Mouse (Mus musculus) forebrain, embryonic 12.5 days (tissue): ENCODE measurements around the gene Ceacam18. TPM values are rescaled to one million over a fixed set of nuclear protein-coding genes. Genes with fewer than 3 reads are reported as not detected.

Source experiments
- ATAC-seq: fragments of 200-750 bp; cut with Nextera tagmentation; 2 replicates; pipeline ENCODE4 v1.8.0; 2017; ENCODE audit warnings: moderate TSS enrichment; ENCODE audit not compliant: low FRiP score
- H3K27ac ChIP-seq: fragments of 300-500 bp; sonication (generic); 2 replicates; pipeline ENCODE4 v1.5.1; 2016; ENCODE audit warnings: mild to moderate bottlenecking
- H3K27me3 ChIP-seq: fragments of 300-500 bp; sonication (generic); 2 replicates; pipeline ENCODE4 v1.6.1; 2016; ENCODE audit warnings: mild to moderate bottlenecking
- H3K36me3 ChIP-seq: fragments of 300-500 bp; sonication (generic); replicated peaks from 2 replicates; pipeline ENCODE4 v1.6.1; 2016; ENCODE audit warnings: mild to moderate bottlenecking
- H3K4me1 ChIP-seq: fragments of 300-500 bp; sonication (generic); 2 replicates; pipeline ENCODE4 v1.6.1; 2016
- H3K4me2 ChIP-seq: fragments of 300-500 bp; sonication (generic); 2 replicates; pipeline ENCODE4 v1.6.1; 2016; ENCODE audit warnings: mild to moderate bottlenecking, moderate library complexity
- H3K4me3 ChIP-seq: fragments of 300-500 bp; sonication (generic); replicated peaks from 2 replicates; pipeline ENCODE4 v1.5.1; 2016; ENCODE audit warnings: mild to moderate bottlenecking
- H3K9ac ChIP-seq: fragments of 300-500 bp; sonication (generic); 2 replicates; pipeline ENCODE4 v1.6.1; 2016; ENCODE audit warnings: mild to moderate bottlenecking
- H3K9me3 ChIP-seq: fragments of 300-500 bp; sonication (generic); 2 replicates; pipeline ENCODE4 v1.6.1; 2016
- WGBS: fragments of 180-500 bp; shearing (Covaris S2); methylation state at CpG from one replicate; pipeline ENCODE4 v1.1.7; 2016; 5-methylcytosine and 5-hydroxymethylcytosine counted together
- polyA plus RNA-seq: library from polyadenylated mRNA; unstranded; fragments of >200 nt; fragmentation: Nextera tagmentation; extraction: Ambion mirVana; gene quantifications from 2 replicates; pipeline ENCODE4 v1.2.1, GENCODE M21; 2016

The Ceacam18 gene
- not detected in 2 replicates for polyA plus RNA-seq

DNA sequence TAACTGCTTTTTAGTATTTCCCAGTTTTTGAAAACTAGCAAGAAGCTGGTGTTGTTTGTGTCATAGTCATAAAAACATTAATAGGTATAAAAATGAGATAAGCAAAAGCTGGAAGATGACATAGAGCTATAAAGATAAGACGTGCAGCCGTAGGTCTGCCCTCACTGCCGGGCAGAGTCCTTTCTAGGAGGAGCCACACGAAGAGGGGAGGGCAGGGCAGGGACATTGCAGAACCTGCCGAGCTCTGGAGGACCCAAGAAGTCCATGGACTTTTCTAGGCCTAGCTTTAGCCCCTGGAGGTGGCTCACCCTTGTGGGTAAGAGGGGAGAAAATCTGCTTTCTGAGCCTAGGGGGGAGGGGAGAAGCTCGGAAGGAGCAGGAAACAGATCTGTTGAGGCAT, at the start of gene Ceacam18:
Gene Ceacam18, plus strand, starts transcription at position 208 of the 400 bp plus-strand sequence.
- no peak for ATAC-seq
- Histone ChIP-seq H3K27ac (no peak within 1 kb of the TSS), H3K9me3 (no peaks in the 10 kb centered on the region), H3K4me1 (no peaks in the 10 kb centered on the region; the same call in 1 of the 2 replicates), H3K27me3 (no peaks in the 10 kb centered on the region), H3K4me3 (no peak within 1 kb of the TSS), H3K36me3 (no peaks in the 10 kb centered on the region), H3K9ac (no peak within 1 kb of the TSS), H3K4me2 (no peak within 1 kb of the TSS)
- 76% methylated on average over 6 of the region's 6 CpGs for WGBS

DNA sequence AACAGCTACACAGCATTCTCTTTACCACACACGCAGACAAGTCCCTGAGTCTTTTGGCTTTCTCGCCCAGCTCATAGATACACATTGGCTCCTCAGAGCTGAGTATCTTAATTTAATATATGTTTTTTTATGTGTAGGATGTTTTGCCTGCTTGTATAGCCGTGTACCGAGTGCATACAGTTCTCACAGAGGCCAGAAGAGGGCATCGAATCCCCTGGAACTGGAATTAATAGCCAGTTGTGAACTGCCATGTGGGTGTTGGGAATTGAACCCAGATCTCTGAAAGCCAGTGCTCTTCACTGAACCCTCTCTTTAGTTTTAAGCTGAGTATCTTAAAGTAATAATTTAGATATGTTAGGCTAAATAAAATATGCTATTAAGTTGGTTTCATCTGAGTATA, 49.7 kb upstream of the Ceacam18 start:
- peaks cover 59% of the 10 kb centered on the region for H3K36me3 ChIP-seq
- H3K27me3 ChIP-seq = no peaks in the 10 kb centered on the region
- no peak for ATAC-seq
- peaks cover 21% of the 10 kb centered on the region for H3K4me1 ChIP-seq
- no peak overlapping the region for H3K27ac ChIP-seq
- no peak overlapping the region for H3K4me2 ChIP-seq
- WGBS = 85% methylated on average over 5 of the region's 5 CpGs
- no peak overlapping the region for H3K9ac ChIP-seq
- no peaks in the 10 kb centered on the region for H3K9me3 ChIP-seq
- no peak overlapping the region for H3K4me3 ChIP-seq

DNA sequence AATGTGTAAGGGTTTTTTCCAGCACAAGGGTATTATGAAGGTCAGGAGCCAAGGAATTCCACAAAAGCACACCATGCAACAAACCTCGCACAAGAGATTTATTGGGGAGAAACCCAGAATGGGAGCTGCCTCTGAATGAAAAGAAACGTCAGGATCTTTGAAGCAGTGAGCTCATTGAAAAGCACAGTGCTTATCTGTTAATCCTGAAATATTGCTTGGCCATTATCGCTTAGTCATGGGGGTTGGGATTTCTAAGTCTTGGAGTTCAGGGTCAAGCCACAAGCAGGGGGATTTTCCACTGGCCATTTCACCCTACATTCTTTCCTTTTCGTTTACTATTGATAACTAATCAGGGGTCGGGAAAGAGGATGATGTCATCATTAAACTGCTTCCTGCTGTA, 32.6 kb upstream of the Ceacam18 start:
- H3K4me1 ChIP-seq = peaks cover 11% of the 10 kb centered on the region
- no peak for ATAC-seq
- no peak overlapping the region for H3K27ac ChIP-seq
- 24% methylated on average over 5 of the region's 5 CpGs for WGBS
- no peaks in the 10 kb centered on the region for H3K36me3 ChIP-seq
- H3K4me2 ChIP-seq = no peak overlapping the region
- no peak overlapping the region for H3K9ac ChIP-seq
- no peaks in the 10 kb centered on the region for H3K9me3 ChIP-seq
- no peaks in the 10 kb centered on the region for H3K27me3 ChIP-seq
- no peak overlapping the region for H3K4me3 ChIP-seq

DNA sequence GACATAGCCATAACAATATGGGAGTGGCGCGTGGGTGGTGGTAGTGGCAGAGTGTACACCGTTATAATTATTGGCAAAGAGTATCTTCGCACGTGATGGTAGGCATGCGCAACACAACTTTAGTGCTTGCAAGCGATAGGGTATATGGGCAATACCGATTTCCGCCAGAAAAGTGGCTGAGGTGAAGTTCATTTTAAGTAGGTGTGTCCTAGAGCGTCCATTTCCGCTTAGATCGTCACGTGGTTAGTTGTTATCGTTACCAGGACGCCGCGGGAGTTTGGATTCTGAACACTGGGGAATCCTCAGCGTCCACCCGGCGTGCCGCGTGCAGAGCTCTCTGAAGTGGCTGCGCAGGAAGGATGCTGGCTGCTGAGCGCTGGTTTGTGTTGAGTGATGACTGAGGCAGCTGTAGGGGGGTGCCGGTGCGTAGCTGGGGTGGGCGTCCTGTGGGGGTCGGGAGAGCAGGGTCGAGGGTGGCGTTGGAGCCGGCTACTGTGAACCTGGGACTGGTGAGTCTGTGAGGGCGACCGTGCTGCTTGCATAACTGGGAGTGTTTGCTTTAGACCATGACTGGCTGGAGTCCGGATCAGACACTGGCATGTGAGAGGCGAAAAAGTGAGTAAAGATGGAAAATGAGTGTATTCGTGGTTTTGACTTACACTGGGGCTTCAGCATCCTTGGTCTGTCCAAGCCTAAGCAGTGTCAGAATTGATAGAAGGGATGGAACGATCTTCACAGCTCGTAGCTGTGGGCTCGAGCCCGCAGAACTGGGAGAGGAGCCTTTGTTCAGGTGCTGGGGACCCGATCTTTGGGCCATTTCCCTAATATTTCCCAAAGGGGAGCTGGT, 27.4 kb upstream of the Ceacam18 start, which contains the start of gene Zfp819:
Gene Zfp819, plus strand, starts transcription at position 274 of the 847 bp plus-strand sequence.
- H3K9ac ChIP-seq = peak within 1 kb of the TSS; percentile 45; the same call in 1 of the 2 replicates
- no peak within 1 kb of the TSS for H3K27ac ChIP-seq
- H3K4me2 ChIP-seq = peak within 1 kb of the TSS; percentile 87
- ATAC-seq = peak; percentile 87
- H3K36me3 ChIP-seq = no peaks in the 10 kb centered on the region
- peak within 1 kb of the TSS; percentile 46 for H3K4me3 ChIP-seq
- peaks cover 5% of the 10 kb centered on the region for H3K4me1 ChIP-seq
- no peaks in the 10 kb centered on the region for H3K9me3 ChIP-seq
- no peaks in the 10 kb centered on the region for H3K27me3 ChIP-seq
- whole genome bisulfite sequencing = 17% methylated on average over 41 of the region's 41 CpGs

DNA sequence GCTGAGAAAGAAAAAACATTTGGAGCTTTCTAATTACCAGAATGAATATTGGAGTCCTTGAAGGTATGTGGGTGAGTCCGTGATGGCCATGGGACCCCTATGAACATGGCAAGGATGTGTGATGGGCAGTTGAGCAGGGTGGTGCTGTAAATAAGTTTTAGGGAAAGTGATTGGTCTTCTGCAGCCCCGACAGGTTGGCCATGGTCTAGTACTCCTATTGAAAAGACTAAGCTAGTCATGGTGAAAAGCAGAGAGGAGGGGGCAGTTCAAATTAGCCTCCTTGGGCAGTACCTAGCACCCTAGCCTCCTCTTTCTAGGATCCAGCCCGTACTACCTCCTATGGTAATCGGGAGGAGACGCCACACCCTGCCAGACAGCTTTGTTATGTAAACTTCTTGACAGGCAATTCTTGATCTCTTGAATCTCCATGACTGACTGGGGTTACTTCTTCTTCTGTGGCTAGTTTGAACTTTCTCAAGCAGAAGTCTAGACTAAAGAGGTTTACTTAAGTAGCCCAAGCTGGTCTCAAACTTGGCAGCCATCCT, 26.7 kb upstream of the Ceacam18 start:
- Histone ChIP-seq H3K36me3 (no peaks in the 10 kb centered on the region), H3K9me3 (no peaks in the 10 kb centered on the region), H3K27me3 (no peaks in the 10 kb centered on the region), H3K4me2 (peak overlapping the region; percentile 87), H3K9ac (no peak overlapping the region), H3K4me1 (no peaks in the 10 kb centered on the region; the same call in 1 of the 2 replicates), H3K27ac (no peak overlapping the region), H3K4me3 (peak overlapping the region; percentile 46; the same call in 1 of the 2 replicates)
- 51% methylated on average over 5 of the region's 5 CpGs for WGBS
- ATAC-seq = no peak

DNA sequence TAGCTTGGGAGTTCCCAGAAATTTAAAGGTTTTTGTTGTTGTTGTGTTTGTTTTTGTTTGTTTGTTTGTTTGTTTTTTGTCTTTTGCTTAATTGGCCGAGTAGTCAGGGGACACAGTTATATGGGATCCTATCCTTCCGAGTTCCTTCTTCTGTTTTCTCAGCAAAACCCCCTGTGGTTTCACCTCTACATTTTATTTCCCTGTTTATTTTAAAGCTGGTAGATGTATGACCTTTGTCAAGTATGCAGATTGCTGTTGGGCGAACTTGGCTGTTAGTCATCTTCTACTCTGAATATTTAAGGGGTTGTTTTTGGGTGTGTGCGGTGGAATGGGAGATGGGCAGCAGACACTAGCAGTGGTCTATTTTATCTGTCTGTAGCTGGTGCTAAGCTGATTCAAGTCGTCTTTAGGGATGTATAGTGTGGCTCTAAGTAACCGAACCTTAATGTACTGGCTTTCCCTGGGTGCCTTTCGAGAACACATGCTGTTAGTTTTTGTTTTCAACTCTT, 26.1 kb upstream of the Ceacam18 start:
- ATAC-seq = no peak
- Histone ChIP-seq H3K27ac (no peak overlapping the region), H3K9me3 (no peaks in the 10 kb centered on the region), H3K4me1 (no peaks in the 10 kb centered on the region; the same call in 1 of the 2 replicates), H3K4me2 (no peak overlapping the region), H3K9ac (no peak overlapping the region), H3K27me3 (no peaks in the 10 kb centered on the region), H3K36me3 (no peaks in the 10 kb centered on the region), H3K4me3 (no peak overlapping the region)
- WGBS = 82% methylated on average over 7 of the region's 7 CpGs

DNA sequence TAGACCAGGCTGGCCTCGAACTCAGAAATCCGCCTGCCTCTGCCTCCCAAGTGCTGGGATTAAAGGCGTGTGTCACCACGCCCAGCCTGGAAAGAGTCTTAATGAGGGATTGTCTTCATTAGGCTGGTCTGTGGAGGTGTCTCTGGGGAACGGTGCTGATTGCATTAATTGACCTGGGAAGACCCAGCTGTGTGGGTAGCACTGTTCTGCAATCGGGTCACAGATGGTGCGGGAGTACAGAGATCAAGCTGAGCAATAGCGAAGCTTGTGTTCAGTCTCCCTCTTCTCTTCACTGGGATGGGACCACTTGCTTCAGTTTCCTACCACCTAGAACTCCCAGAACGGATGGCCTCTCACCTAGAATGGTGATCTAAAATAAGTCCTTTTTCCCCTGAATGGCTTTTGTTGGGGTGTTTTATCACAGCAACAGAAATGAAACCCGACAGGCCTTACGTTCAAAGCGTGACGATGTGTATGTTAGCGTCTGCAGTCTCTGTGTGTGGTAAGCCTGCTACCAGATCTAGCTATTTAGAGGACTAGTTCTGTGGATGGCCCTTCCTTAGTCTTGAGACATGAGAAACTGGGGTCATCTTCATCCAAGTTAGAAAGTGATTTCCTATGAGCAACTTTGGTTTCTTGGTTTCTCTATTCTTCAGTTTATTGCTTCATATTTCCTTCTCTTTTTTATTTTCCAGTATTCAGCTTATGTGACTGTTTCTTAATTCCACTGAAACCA, 20.5 kb upstream of the Ceacam18 start:
- Histone ChIP-seq H3K9ac (no peak overlapping the region), H3K27me3 (no peaks in the 10 kb centered on the region), H3K4me1 (no peaks in the 10 kb centered on the region), H3K4me2 (no peak overlapping the region), H3K27ac (no peak overlapping the region), H3K4me3 (no peak overlapping the region), H3K9me3 (no peaks in the 10 kb centered on the region), H3K36me3 (no peaks in the 10 kb centered on the region)
- ATAC-seq = no peak
- WGBS = 91% methylated on average over 14 of the region's 14 CpGs

DNA sequence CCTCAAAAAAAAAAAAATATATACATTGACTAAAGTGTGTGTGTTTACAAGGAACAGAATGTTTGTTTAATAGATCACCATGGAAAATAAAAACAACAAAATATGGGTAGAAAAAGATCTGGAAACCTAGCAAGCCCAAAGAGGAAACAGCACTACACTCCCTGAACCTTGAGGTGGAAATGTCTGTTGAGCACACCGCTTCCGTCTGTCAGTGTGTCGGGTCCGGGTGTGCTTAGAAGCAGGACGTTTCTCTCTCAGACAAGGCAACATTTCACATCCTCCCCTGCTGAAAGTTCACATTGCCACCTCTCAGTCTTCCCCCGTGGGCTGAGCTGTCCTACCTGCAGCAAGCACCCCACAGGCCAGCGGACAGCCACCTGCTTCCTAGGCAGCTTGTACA, 11.6 kb upstream of the Ceacam18 start:
- no peak overlapping the region for H3K27ac ChIP-seq
- WGBS = 86% methylated on average over 7 of the region's 7 CpGs
- H3K27me3 ChIP-seq = no peaks in the 10 kb centered on the region
- no peak overlapping the region for H3K4me3 ChIP-seq
- no peaks in the 10 kb centered on the region for H3K9me3 ChIP-seq
- H3K4me2 ChIP-seq = no peak overlapping the region
- no peaks in the 10 kb centered on the region for H3K4me1 ChIP-seq
- H3K36me3 ChIP-seq = no peaks in the 10 kb centered on the region
- H3K9ac ChIP-seq = no peak overlapping the region
- no peak for ATAC-seq

DNA sequence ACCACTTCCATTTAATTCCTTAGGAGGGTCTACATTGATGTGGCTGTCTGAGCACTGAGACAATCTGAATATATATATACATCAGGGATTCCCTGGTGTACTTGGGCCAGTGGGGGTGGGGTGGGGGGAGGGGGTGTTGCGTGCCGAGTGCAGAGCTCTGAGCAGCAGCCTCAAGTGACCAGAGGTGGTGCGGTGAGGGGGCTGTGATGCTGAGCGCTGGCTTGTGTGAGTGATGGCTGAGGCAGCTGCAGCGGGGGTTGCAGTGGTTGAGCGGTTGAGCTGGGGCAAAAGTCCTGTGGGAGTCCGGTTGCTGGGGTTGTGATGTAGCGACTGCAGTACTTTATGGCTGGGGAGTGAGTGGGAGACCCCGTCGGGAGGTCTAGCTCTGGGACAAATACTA, 10.7 kb upstream of the Ceacam18 start:
- no peak overlapping the region for H3K27ac ChIP-seq
- no peaks in the 10 kb centered on the region for H3K36me3 ChIP-seq
- 17% methylated on average over 10 of the region's 10 CpGs for WGBS
- ATAC-seq = no peak
- no peak overlapping the region for H3K4me3 ChIP-seq
- no peaks in the 10 kb centered on the region for H3K27me3 ChIP-seq
- no peak overlapping the region for H3K9ac ChIP-seq
- H3K4me1 ChIP-seq = no peaks in the 10 kb centered on the region
- no peak overlapping the region for H3K4me2 ChIP-seq
- H3K9me3 ChIP-seq = no peaks in the 10 kb centered on the region

DNA sequence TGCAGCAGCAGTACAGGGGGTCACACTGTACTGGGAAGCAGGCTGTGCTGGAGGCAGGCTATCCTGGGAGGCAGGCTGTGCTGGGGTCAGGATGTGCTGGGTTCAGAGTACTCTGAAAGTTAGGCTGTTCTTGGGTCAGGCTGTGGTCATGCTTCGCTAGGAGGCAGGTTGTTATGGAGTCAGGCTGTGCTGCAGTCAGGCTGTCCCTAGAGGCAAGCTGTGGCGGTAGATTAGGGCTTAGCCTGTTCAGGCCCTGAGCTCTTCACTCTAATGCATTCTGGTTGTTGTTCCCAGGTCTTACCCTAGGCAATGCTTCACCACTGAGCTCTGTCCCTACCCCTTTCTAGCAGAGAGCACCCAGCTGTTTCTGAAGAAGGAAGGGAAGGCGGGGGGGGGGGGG, 9.4 kb upstream of the Ceacam18 start:
- Histone ChIP-seq H3K4me3 (no peak overlapping the region), H3K27me3 (no peaks in the 10 kb centered on the region), H3K9me3 (no peaks in the 10 kb centered on the region), H3K4me2 (no peak overlapping the region), H3K27ac (no peak overlapping the region), H3K36me3 (no peaks in the 10 kb centered on the region), H3K9ac (no peak overlapping the region), H3K4me1 (no peaks in the 10 kb centered on the region)
- 63% methylated on average over 3 of the region's 3 CpGs for WGBS
- no peak for ATAC-seq

DNA sequence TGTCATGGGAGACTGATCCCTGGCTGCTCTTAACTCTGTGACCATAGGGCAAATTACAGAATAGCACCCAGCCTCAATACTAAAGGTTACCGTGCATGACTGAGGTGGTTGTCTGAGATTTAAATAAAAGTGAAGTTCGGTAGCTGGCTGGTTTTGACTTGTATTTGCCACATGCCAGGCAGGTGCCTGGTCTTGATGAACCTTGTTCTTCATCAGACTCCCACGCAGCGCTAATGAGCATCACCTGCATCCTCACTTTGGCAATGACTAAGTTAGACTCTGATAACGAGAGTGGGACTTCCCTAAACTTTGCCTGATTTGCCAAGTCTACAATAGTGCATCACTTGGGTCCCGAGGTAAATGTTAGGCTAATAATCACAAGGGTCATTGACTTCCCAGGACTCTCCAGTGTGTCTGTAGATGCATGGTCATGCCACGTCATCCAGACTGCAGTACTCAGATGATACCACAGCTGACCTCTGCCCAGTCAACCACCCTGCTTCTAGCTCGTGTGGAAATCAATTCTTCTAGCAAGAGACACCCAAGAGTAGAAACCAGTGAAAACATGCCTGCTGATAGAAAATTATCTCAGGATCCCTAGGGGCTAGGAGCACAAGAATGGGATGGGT, 8.6 kb upstream of the Ceacam18 start:
- no peaks in the 10 kb centered on the region for H3K9me3 ChIP-seq
- H3K27me3 ChIP-seq = no peaks in the 10 kb centered on the region
- no peak overlapping the region for H3K4me3 ChIP-seq
- H3K27ac ChIP-seq = no peak overlapping the region
- no peak overlapping the region for H3K9ac ChIP-seq
- no peak overlapping the region for H3K4me2 ChIP-seq
- H3K4me1 ChIP-seq = no peaks in the 10 kb centered on the region
- ATAC-seq = no peak
- no peaks in the 10 kb centered on the region for H3K36me3 ChIP-seq
- WGBS = 85% methylated on average over 8 of the region's 8 CpGs

DNA sequence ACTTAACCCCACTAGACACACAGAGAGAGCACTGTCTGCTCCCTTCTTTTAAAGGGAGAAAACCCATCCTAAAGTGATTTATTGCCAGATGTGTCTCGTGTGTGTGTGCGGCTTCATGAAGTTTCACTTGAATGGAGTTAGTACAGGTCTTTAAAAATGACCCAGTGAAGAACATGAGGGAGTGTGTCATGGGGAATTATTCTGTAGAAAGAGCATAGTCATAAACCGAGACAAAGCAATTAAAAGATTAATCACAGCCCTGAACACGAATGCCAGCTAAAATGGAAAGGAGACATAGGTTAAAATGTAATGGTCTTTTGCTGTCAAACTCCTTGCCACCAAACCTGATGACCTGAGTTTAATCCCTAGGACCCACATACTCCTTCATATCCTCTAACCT, 567 bp upstream of the Ceacam18 start:
- H3K27ac ChIP-seq = no peak overlapping the region
- H3K36me3 ChIP-seq = no peaks in the 10 kb centered on the region
- WGBS = 82% methylated on average over 4 of the region's 4 CpGs
- no peaks in the 10 kb centered on the region for H3K9me3 ChIP-seq
- H3K4me1 ChIP-seq = no peaks in the 10 kb centered on the region; the same call in 1 of the 2 replicates
- no peak overlapping the region for H3K4me2 ChIP-seq
- no peaks in the 10 kb centered on the region for H3K27me3 ChIP-seq
- no peak overlapping the region for H3K9ac ChIP-seq
- no peak overlapping the region for H3K4me3 ChIP-seq
- no peak for ATAC-seq
